Mouse (Mus musculus) adrenal gland, postnatal 14 days (tissue): ENCODE results near the gene Prdm16. TPM values are rescaled to one million over a fixed set of nuclear protein-coding genes. Genes with fewer than 3 reads are reported as not detected.

ENCODE experiments used
- total RNA-seq: library from RNA; stranded (reverse); gene quantifications from 2 replicates; pipeline ENCODE4 v1.2.3, GENCODE M21; 2021

Gene Prdm16
- total RNA-seq, 1 experiment from 2014 or later: 10.2 TPM

Other genes with a start within 250 kb of the Prdm16 start
- not detected in 2 replicates for gene Actrt2, start 31.0 kb upstream of the Prdm16 start, total RNA-seq
- 0.15 and 0.19 TPM in 2 replicates for gene Ttc34, start 200.6 kb upstream of the Prdm16 start, total RNA-seq
- 0.68 and 1.6 TPM in 2 replicates for gene Mmel1, start 232.7 kb upstream of the Prdm16 start, total RNA-seq